Comparison of ENCODE assay signal across 21 mouse cellular contexts in genomic region chr13:118631500-118631899, GRCm38 (mm10). TPM values are rescaled to one million over a fixed set of nuclear protein-coding genes. Genes with fewer than 3 reads are reported as not detected.
"Had no signal": no experiment of that assay in that cellular context is flagged by ENCODE, and none has a peak within 500 bp of the region (broad histone marks: within the 10 kb centered on the region; RNA-seq: fewer than 3 reads in every experiment).

No protein-coding gene starts in this region.

- H3K4me1 ChIP-seq: limb, embryonic 13.5 days; midbrain, embryonic 10.5 days; neural tube, embryonic 12.5 days; neural tube, embryonic 15.5 days; stomach, embryonic 15.5 days had no signal

- H3K9ac ChIP-seq: limb, embryonic 13.5 days; lung, embryonic 14.5 days; neural tube, embryonic 12.5 days; neural tube, embryonic 15.5 days; stomach, embryonic 15.5 days had no signal

- H3K9me3 ChIP-seq: limb, embryonic 10.5 days; limb, embryonic 13.5 days; midbrain, embryonic 10.5 days; neural tube, embryonic 12.5 days; neural tube, embryonic 15.5 days; stomach, embryonic 15.5 days had no signal

- H3K4me2 ChIP-seq: limb, embryonic 13.5 days; lung, embryonic 14.5 days; neural tube, embryonic 12.5 days; neural tube, embryonic 15.5 days; stomach, embryonic 15.5 days had no signal

- H3K36me3 ChIP-seq: limb, embryonic 10.5 days; limb, embryonic 13.5 days; midbrain, embryonic 10.5 days; neural tube, embryonic 12.5 days; neural tube, embryonic 15.5 days; stomach, embryonic 15.5 days had no signal

- DNase-seq: kidney, adult 18-20 months; kidney, adult 9 months; kidney, postnatal 14 days; lung, embryonic 14.5 days; midbrain, embryonic 14.5 days; right cerebral cortex, adult 18-20 months; right cerebral cortex, postnatal 25 days; spleen, adult 18-20 months; thymus, postnatal 25 days had no signal

- ATAC-seq: inflammation-experienced regulatory T-cells, adult 6 months; intestine, embryonic 16.5 days; lung, postnatal 0 days had no signal

- H3K4me3 ChIP-seq: layer of hippocampus, adult 2 months; limb, embryonic 10.5 days; limb, embryonic 13.5 days; midbrain, embryonic 10.5 days; neural tube, embryonic 12.5 days; neural tube, embryonic 15.5 days; stomach, embryonic 15.5 days had no signal

- H3K27me3 ChIP-seq: limb, embryonic 13.5 days; neural tube, embryonic 12.5 days; neural tube, embryonic 15.5 days; stomach, embryonic 15.5 days had no signal

- H3K27ac ChIP-seq: layer of hippocampus, adult 2 months; limb, embryonic 10.5 days; limb, embryonic 13.5 days; macrophage; midbrain, embryonic 10.5 days; neural tube, embryonic 12.5 days; neural tube, embryonic 15.5 days; stomach, embryonic 15.5 days had no signal

RNA-seq across cellular contexts. Expression of gene Fgf10, which starts 38.1 kb away (rescaled TPM):
- polyA plus RNA-seq: inflammation-experienced regulatory T-cells, adult 6 months; liver, adult 2 months; macrophage had no signal
